Mouse (Mus musculus) heart, embryonic 16.5 days (tissue): ENCODE results near the gene Nfyc. TPM values are rescaled to one million over a fixed set of nuclear protein-coding genes. Genes with fewer than 3 reads are reported as not detected.

Experiments used
- ATAC-seq: fragments of 200-750 bp; cut with Nextera tagmentation; replicated peaks from 2 replicates; pipeline ENCODE4 v1.8.0; 2017; ENCODE audit warnings: moderate number of reproducible peaks; ENCODE audit not compliant: insufficient read depth, low FRiP score; ENCODE audit errors: extremely low read depth
- H3K27ac ChIP-seq: fragments of 300-500 bp; sonication (generic); 2 replicates; pipeline ENCODE4 v1.5.1; 2014; ENCODE audit warnings: mild to moderate bottlenecking, low read length, control low read depth, moderate library complexity
- H3K27me3 ChIP-seq: fragments of 300-500 bp; sonication (generic); 2 replicates; pipeline ENCODE4 v1.6.1; 2014; ENCODE audit warnings: low read length, mixed read lengths; ENCODE audit not compliant: control insufficient read depth, insufficient read depth
- H3K36me3 ChIP-seq: fragments of 300-500 bp; sonication (generic); 2 replicates; pipeline ENCODE4 v1.6.1; 2014; ENCODE audit not compliant: control insufficient read depth, insufficient read depth
- H3K4me1 ChIP-seq: fragments of 300-500 bp; sonication (generic); 2 replicates; pipeline ENCODE4 v1.6.1; 2014; ENCODE audit warnings: low read length, mixed read lengths; ENCODE audit not compliant: control insufficient read depth, insufficient read depth
- H3K4me2 ChIP-seq: fragments of 300-500 bp; sonication (generic); 2 replicates; pipeline ENCODE4 v1.6.1; 2014; ENCODE audit warnings: low read depth, mild to moderate bottlenecking, control low read depth, low read length
- H3K4me3 ChIP-seq: fragments of 300-500 bp; sonication (generic); 2 replicates; pipeline ENCODE4 v1.5.1; 2014; ENCODE audit warnings: mild to moderate bottlenecking, control low read depth, low read length
- H3K9ac ChIP-seq: fragments of 300-500 bp; sonication (generic); 2 replicates; pipeline ENCODE4 v1.6.1; 2014; ENCODE audit warnings: low read length, control low read depth
- H3K9me3 ChIP-seq: fragments of 300-500 bp; sonication (generic); replicated peaks from 2 replicates; pipeline ENCODE4 v1.6.1; 2016; ENCODE audit warnings: low read length; ENCODE audit not compliant: control insufficient read depth
- WGBS: fragments of 180-500 bp; shearing (Covaris S2); extraction: QIAGEN DNeasy Blood & Tissue Kit; methylation state at CpG from one replicate; pipeline ENCODE4 v1.1.7; 2014; 5-methylcytosine and 5-hydroxymethylcytosine counted together
- polyA plus RNA-seq: library from polyadenylated mRNA; unstranded; fragments of >200 nt; fragmentation: Nextera tagmentation; extraction: Ambion mirVana; gene quantifications from 2 replicates; pipeline ENCODE4 v1.2.1, GENCODE M21; 2015

The Nfyc gene
- polyA plus RNA-seq, 1 experiment from 2014 or later: 106 TPM

GRCm38 (mm10) chr4:120731030-120731644, 100.2 kb downstream of the Nfyc start:
- H3K27me3 ChIP-seq: peaks cover 22% of the 10 kb centered on the region
- H3K4me1 ChIP-seq: peaks cover 16% of the 10 kb centered on the region
- H3K4me2 ChIP-seq: peak overlapping the region; percentile 100
- H3K27ac ChIP-seq: no peak overlapping the region
- peak overlapping the region; percentile 79 for H3K9ac ChIP-seq
- under 1% methylated on average over 40 of the region's 40 CpGs for WGBS
- no peaks in the 10 kb centered on the region for H3K9me3 ChIP-seq
- peak; percentile 76 for ATAC-seq
- no peaks in the 10 kb centered on the region for H3K36me3 ChIP-seq
- peak overlapping the region; percentile 68 for H3K4me3 ChIP-seq

DNA sequence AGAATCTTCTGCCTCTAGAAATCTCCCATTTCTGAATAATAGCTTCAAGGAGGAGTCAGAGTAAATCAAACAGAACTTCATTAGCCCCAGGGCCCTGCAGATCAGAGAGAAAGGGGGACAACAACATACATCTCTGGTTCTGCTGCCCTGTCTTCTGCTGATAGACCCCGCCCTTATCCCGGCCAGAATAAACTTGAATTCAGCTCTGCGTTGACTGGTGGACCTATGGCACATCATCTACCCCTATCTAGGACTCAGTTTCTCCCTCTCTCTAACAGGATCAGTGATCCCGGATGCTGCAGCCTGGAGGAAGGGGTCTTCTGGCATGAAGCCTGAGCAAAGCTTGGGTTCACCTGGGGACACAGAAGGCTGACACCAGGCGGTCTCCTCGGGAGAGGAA, 100.8 kb downstream of the Nfyc start:
- H3K9ac ChIP-seq: peak overlapping the region; percentile 79
- H3K36me3 ChIP-seq: no peaks in the 10 kb centered on the region
- peak overlapping the region; percentile 68 for H3K4me3 ChIP-seq
- no peak for ATAC-seq
- H3K4me2 ChIP-seq: peak overlapping the region; percentile 100
- whole genome bisulfite sequencing: 28% methylated on average over 6 of the region's 6 CpGs
- peaks cover 21% of the 10 kb centered on the region for H3K4me1 ChIP-seq
- H3K27me3 ChIP-seq: peaks cover 20% of the 10 kb centered on the region
- no peak overlapping the region for H3K27ac ChIP-seq
- no peaks in the 10 kb centered on the region for H3K9me3 ChIP-seq

DNA sequence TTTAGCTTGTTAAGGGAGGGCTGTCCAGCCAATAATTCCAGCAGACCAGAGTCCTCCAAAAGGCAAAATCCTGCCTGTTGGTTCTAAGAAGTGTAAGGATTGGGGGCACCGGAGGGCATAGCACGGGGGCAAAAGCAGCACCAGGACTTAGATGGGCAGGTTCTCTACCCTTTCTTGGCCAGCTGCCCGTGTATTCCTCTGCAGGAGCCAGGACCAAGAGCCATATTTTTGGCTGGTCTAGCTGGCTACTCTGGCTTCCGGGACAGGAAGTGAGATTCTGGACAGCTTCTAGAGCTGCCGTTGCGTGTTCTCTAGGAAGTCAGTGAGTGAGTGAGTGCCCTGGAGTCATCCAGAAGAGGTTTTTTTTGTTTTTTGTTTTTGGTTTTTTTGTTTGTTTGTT, 101.2 kb downstream of the Nfyc start:
- Histone ChIP-seq H3K4me1 (peaks cover 23% of the 10 kb centered on the region), H3K9ac (no peak overlapping the region), H3K27me3 (peaks cover 20% of the 10 kb centered on the region), H3K4me2 (no peak overlapping the region), H3K9me3 (no peaks in the 10 kb centered on the region), H3K27ac (no peak overlapping the region), H3K36me3 (no peaks in the 10 kb centered on the region), H3K4me3 (no peak overlapping the region)
- ATAC-seq: no peak
- WGBS: 38% methylated on average over 6 of the region's 6 CpGs

DNA sequence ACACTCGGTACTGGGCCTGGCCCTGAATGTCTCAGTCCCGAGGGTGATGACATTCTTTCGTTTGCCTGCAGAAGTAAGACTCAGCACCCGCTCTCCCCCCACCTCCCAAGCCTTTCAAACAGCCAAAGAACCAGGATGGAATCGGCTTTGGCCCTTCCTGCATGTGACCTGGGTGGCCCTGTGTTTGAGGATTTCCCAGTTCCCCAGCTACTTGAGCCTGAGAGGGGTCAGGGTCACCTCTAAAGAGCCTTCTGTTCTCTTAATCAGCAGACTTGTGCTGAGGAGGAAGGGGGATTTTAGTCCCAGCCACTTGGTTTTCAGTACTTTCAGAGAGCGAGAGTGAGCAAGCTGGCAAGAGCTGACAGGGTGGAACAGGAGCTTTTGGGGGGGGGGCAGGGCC, 101.9 kb downstream of the Nfyc start:
- H3K27ac ChIP-seq: no peak overlapping the region
- H3K27me3 ChIP-seq: peaks cover 20% of the 10 kb centered on the region
- peaks cover 23% of the 10 kb centered on the region for H3K4me1 ChIP-seq
- WGBS: 58% methylated on average over 6 of the region's 6 CpGs
- no peaks in the 10 kb centered on the region for H3K36me3 ChIP-seq
- H3K9me3 ChIP-seq: no peaks in the 10 kb centered on the region
- no peak overlapping the region for H3K9ac ChIP-seq
- no peak overlapping the region for H3K4me2 ChIP-seq
- ATAC-seq: no peak
- no peak overlapping the region for H3K4me3 ChIP-seq

- Histone ChIP-seq H3K27ac (no peak overlapping the region), H3K4me3 (no peak overlapping the region), H3K9me3 (no peaks in the 10 kb centered on the region), H3K4me2 (no peak overlapping the region), H3K36me3 (no peaks in the 10 kb centered on the region), H3K4me1 (peaks cover 23% of the 10 kb centered on the region), H3K9ac (no peak overlapping the region), H3K27me3 (peaks cover 14% of the 10 kb centered on the region)
- WGBS: 50% methylated on average over 11 of the region's 11 CpGs
- ATAC-seq: no peak
These were observed 103.5 kb downstream of the Nfyc start for GRCm38 (mm10) chr4:120727842-120728241.

GRCm38 (mm10) chr4:120726174-120726573, 105.2 kb downstream of the Nfyc start:
- H3K4me2 ChIP-seq: no peak overlapping the region

DNA sequence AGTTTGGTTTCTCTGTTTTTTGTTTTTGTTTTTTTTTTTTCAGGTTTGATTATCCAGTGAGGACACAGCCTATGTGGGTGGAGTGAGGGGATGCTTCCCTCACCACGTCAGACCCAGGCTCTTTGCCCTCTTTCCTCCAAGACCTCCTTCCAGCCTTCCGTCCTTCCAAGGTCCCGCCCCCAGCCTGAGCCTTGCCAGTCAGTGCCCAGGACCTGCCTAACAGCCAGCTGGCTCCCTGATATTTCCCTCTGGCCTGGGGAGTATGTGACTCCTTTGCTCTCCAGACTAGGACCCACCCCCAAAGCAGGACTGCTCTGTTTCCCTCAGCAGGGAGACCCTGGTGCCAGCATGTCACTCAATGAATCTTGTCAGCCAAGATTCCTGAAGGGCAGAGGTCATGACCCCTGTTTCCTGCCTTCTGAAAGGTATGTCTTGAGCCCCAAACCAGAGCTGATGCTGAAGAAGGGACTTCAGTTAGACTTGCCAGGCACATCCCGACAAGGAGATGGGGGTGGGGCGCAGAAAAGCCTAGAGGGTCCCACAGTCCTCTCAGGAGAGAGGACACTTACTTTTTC, 105.8 kb downstream of the Nfyc start:
- Histone ChIP-seq H3K27me3 (peaks cover 2% of the 10 kb centered on the region; the same call in 1 of the 2 replicates), H3K4me2 (no peak overlapping the region), H3K4me1 (peaks cover 14% of the 10 kb centered on the region), H3K4me3 (no peak overlapping the region), H3K27ac (peak overlapping the region; percentile 58; the same call in 1 of the 2 replicates), H3K9ac (no peak overlapping the region), H3K9me3 (no peaks in the 10 kb centered on the region), H3K36me3 (no peaks in the 10 kb centered on the region)
- WGBS: 52% methylated on average over 5 of the region's 5 CpGs
- no peak for ATAC-seq

More at GRCm38 (mm10) chr4:120726174-120726573, 105.2 kb downstream of the Nfyc start:
- H3K27ac ChIP-seq: peak overlapping the region; percentile 58; the same call in 1 of the 2 replicates
- 51% methylated on average over 4 of the region's 4 CpGs for WGBS
- H3K9ac ChIP-seq: no peak overlapping the region
- peaks cover 2% of the 10 kb centered on the region; the same call in 1 of the 2 replicates for H3K27me3 ChIP-seq
- peaks cover 16% of the 10 kb centered on the region for H3K4me1 ChIP-seq
- H3K4me3 ChIP-seq: no peak overlapping the region
- H3K9me3 ChIP-seq: no peaks in the 10 kb centered on the region
- ATAC-seq: peak; percentile 65
- H3K36me3 ChIP-seq: no peaks in the 10 kb centered on the region

- Histone ChIP-seq H3K4me2 (no peak overlapping the region), H3K27me3 (peaks cover 14% of the 10 kb centered on the region), H3K9ac (no peak overlapping the region), H3K4me3 (no peak overlapping the region), H3K27ac (no peak overlapping the region), H3K4me1 (peaks cover 12% of the 10 kb centered on the region), H3K36me3 (no peaks in the 10 kb centered on the region), H3K9me3 (no peaks in the 10 kb centered on the region)
- no peak for ATAC-seq
- WGBS: 75% methylated on average over 2 of the region's 2 CpGs
These were observed 109.8 kb downstream of the Nfyc start for GRCm38 (mm10) chr4:120721574-120721973.

DNA sequence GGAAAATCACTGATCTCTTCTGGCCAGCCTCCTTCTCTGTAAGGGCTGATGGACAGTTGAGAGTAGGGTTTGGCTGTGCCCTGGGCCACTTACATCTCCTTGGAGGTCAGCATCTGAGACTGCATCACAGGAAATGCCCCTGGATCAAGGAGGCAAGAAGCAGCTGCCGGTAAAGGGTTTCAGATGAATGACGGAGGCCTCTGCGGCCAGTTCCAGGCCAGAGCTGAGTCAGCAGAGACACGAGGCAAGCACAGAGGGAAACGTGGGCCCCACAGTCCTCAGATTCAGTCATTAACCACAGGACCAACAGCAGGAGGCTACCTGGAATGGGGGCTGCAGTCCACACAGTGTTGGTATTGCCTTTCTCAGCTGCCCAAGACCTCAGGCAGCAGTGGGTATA, 112.2 kb downstream of the Nfyc start:
- Histone ChIP-seq H3K27ac (no peak overlapping the region), H3K9ac (no peak overlapping the region), H3K36me3 (no peaks in the 10 kb centered on the region), H3K27me3 (peaks cover 24% of the 10 kb centered on the region), H3K4me2 (no peak overlapping the region), H3K4me1 (peaks cover 6% of the 10 kb centered on the region), H3K4me3 (no peak overlapping the region), H3K9me3 (no peaks in the 10 kb centered on the region)
- 39% methylated on average over 5 of the region's 5 CpGs for WGBS
- ATAC-seq: no peak
